Mouse (Mus musculus): ENCODE measurements around the gene Golt1b.
A peak's percentile ranks its signal among the peaks of the same experiment; 100 is the strongest.
"Not testable (repeated sequence)": the region's sequence is repeated elsewhere in the genome, so short reads cannot be mapped to it uniquely, and the experiment has no call there.

Gene Golt1b

GRCm38 (mm10) chr6:142387011-142387754, at the start of gene Golt1b, which contains the start of gene Recql:
Golt1b (plus strand) TSS chr6:142387221.
Recql (minus strand) TSS chr6:142387087.
- peak; percentile 98 for DNase-seq

- DNase-seq: no peak
These were observed 48.1 kb upstream of the Golt1b start for GRCm38 (mm10) chr6:142338961-142339360.

DNA sequence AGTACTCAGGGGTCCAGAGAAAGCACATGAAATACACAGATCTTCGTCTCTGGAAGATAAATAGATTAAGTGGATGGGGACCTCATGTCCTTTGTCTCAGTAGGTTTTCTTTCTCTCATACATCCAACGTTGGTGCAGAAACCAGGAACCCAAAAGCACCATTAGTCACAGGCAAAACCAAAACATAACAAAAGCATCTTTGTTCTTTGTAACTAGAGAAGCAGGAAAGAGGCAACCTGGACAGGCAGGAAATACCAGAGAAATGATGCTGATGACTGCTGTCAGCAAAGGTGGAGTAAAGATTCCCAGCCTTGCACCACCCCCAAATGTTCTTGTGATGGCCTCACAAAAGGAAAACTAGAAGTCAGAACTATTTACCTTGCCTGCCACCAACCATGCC, 47.4 kb upstream of the Golt1b start:
- no peak for DNase-seq

GRCm38 (mm10) chr6:142343561-142343960, 43.5 kb upstream of the Golt1b start:
- DNase-seq: peak; percentile 67

GRCm38 (mm10) chr6:142345440-142346038, 41.5 kb upstream of the Golt1b start, which contains the start of gene Pyroxd1:
Pyroxd1 (plus strand) TSS chr6:142345654.
- peak; percentile 81 for DNase-seq

DNA sequence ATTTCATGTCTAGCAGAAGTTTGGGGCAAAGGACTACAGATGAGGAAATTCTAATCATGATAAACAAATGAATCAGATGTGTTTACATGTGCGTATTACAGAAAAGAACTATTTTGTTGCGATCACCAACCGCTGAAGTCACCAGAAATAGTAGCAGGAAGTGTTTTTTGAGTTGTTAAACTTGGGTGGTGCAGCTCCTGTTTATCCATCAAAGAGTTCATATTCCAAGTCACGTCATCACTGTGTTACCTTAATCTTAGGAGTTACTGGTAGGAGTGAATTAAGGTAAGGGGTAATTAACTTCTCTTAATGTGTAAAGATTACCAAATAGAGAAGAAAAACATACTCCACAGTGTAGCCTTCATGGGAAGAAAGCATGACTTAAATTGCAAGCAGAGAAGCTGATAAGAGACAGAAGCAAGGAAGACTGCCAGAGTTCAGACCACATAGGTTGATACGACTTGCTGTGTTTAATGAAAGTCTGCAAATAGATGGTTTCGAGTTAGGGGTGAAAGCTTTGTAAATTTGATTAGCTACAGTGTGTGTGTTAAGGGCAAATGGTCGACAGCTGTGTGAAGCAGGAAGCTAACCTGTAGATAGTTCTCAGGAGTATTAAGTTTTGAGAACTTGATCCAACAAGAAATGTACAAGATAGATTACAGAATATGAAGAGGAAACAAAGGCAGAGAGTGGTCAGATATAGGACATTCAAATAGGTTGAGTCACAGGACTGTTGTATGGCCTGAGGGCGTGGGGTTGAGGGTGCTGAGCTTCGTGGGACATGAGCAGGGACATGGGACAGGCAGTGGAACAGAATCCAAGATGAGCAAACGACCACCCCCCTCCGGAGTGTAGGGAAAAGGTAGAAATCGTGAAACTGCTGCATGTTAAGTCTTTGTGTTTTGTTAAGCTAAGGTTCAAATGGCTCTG, 40.6 kb upstream of the Golt1b start:
- DNase-seq: no peak

DNA sequence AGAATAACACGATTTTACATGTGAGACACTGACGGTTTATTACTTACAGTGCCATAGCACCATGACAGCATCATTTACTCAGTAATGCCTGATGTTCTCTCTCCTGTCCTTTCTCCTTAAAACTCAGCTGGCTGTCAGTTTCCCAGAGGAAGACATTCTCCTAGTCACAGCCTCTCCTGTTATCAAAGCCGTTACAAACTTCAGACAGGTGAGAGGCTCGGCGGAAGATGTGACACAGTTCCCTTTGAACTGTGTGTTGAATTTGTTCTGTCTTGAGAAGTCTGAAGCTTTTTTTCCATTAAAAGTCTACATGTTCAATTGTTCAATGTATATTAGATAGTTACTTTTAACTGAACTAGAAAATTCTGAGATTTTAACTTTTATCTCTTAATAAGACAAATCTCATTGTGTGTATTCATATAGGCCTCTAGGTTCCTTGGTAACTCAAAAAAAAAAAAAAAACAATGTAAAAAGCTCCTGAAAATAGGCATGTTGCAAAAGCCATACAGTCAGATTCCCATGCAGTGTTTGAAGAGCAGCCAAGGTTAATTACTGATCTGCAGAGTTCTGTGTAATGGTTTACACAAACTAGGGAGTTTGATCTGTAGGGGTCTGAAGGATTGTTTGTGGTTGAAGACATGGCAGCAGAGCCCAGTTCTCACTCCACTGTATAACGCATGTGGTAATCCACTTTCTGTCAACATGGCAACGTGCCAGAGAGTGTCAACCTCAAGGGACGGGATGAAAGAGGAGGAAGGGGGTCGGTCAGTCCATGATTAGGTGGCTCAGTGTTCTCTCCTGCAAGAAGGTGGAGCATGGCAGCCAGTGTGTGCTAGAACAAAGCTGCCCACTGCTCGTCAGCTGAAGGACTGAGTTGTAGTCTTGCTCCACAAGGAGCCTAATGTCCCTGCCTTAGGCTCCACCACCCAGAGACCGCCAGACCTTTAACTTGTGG, 39.3 kb upstream of the Golt1b start:
- DNase-seq: no peak

- not testable (repeated sequence) for DNase-seq
These were observed 34.9 kb upstream of the Golt1b start for GRCm38 (mm10) chr6:142352099-142352498.

DNA sequence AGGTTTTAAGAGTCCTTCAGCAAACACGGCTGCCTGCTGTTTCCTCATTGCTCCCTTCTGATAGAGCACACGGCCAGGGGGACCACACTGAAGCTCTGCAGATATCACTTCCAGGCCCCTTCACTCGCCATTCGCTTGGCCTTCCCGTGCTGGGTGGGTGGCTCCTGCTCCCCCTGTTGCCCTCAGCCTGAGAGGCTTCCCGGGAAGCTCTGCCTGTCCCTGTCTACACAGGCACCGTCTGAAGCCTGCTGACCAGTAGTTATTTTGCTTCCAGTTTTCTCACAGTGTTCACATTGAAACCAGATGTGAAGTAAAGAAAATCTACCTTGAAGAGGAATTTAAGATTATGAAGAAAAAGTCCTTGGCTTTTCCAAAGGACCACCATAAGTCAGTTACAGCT, 29.9 kb upstream of the Golt1b start:
- DNase-seq: no peak

DNA sequence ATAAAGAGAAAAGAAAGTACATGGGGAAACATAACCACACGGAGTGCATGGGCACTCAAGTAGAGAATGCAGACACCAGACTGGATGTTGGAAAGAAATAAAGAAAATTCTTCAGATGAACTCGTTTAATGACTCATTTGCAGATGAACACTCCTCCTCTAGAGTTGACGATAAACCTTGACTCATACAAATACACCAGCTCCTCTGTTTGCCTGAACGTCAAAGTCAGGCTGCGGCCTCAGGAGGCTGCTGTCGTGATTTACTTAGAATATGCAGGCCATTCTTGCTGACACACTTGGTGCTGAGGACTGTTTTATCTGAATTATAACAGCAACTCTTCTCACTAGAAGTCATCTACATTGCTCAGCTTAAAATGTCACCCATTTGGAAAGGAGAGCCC, 25.0 kb upstream of the Golt1b start:
- DNase-seq: no peak

- no peak for DNase-seq
These were observed 23.9 kb upstream of the Golt1b start for GRCm38 (mm10) chr6:142363019-142363576.

DNA sequence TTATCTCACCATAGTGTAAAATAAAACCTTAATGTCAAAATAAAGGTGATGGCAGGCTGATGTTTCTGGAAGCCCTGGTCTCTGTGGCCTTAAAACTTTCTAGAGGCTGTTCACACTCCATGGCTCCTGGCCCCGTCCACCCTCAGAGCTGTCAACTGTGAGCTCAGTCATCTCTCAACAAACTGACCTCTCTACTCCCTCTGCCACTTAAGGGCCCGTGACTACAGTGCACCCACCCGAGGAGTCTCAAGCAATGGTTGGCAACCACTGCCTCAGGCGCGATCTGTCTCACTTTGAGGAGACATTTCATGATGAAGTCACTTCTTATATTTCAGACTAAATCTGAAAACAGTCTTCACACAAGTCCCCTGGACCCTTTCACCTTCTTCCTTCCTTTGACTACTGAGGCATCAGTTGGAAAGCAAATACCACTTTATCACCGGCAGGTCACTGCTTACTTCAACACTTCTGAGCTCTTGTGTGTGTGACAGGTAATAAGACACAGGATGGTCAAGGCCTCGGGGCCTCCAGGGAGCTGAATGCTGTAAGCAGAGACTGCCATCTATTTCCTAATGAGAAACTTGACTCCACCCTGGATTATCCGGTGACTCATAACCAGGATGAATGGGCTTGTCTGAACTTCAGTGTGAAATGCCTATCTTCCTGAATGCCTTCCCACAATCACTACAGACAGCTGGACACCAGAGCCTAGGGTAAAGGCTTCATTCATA, 21.1 kb upstream of the Golt1b start:
- DNase-seq: no peak

DNA sequence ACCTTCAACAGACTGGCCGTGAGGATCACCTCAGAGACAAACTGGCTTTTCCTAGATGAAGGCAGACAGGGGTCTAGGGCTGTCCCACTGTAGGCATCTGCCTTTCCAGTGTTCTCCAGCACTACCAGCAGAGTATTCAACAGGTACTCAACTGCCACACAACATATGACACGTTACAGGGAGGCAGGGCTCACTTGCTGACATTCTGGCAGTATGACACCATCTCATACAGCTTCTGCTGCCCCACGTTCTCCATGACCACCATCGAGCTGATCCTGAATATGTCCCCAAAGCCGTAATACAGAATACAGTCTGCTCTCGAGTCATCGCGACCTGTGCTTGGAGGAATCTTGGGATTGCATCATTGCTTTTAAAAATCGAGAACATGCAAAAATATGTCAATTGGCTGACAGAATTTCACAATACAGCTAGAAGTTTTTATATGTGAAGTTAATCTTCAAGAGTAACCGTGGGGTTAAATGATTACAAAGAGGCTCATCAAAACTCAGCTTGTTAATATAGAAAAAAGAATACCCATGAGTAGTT, 20.5 kb upstream of the Golt1b start:
- no peak for DNase-seq

DNA sequence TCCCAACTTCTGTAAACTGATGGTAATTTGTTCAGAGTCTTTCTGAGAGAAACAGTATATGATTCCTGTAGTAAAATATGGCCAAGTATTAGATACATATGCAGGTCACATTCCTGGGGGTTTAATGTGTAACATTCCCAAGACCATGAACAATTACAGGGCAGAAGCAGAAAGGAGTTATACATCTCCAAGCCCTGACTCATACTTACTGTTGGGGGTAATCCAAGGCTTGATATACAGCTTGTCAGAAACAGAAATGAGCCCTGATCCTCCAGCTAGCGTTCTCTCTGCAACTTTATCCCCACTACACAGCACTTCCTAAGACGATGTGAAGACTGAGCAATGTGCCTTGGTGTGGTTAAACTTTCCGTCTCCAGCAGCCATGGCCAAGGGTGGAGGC, 19.5 kb upstream of the Golt1b start:
- DNase-seq: no peak

- no peak for DNase-seq
These were observed 17.5 kb upstream of the Golt1b start for GRCm38 (mm10) chr6:142369568-142369967.

DNA sequence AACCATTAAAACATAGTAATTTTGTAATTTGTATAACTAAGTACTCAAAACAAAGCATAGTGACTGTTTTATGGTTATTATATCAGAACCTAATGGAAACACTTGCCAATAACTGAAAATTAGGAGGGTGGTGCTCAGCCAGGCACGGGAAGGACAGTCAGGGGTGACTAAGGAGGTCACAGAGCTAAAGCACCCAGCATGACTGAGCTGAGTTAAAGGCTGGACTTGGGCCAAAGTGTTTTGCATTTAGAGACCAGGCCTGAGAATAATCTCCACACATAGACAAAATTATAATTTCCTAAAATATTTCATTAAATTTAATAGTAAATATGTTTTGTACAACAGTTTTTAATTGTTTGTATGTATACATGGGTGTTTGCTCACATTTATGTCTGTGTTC, 9.9 kb upstream of the Golt1b start:
- DNase-seq: no peak

GRCm38 (mm10) chr6:142378576-142379330, 8.3 kb upstream of the Golt1b start:
- no peak for DNase-seq

DNA sequence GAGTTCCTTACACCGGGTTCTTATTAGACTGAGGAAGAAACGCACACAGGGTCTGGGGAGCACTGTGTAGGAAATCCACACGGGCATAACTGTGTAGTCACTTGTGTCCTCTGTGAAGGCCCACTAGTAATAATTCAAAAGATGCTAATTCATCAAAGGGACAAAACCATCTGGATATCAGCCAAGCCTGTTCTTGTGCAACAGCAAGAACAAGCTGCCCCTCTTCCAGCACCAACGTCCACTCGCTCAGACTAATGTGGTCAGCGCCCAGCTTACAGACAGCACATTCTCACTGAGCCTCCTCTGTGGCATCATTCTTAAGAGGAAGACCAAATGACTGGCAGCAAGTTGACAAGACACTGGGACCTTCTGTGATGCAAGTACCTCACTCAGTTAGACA, 7.1 kb upstream of the Golt1b start:
- no peak for DNase-seq

- DNase-seq: no peak
These were observed 5.4 kb upstream of the Golt1b start for GRCm38 (mm10) chr6:142381615-142382014.

DNA sequence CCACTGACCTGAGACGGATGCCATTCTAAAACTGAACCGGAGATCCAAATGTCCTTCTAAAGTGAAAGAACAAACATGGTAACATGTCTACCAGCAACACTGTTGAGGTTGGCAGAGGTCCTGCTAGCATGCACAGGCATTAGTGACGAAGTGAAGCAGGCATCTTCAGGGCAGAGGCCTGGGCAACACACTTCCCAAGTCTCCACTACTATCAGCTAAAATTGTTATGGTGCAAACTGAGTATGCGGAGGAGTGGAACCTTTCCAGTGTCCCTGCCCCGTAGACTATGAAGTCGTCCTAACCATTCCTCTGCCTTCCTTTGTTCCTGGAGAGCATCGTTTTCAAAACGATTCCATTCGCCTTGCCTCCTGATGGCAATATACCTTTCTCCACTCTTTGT, 2.5 kb upstream of the Golt1b start:
- no peak for DNase-seq

All from right cerebral cortex, postnatal 14 days (tissue).